10 mouse cellular contexts compared by ENCODE assay signal in the genomic region with DNA sequence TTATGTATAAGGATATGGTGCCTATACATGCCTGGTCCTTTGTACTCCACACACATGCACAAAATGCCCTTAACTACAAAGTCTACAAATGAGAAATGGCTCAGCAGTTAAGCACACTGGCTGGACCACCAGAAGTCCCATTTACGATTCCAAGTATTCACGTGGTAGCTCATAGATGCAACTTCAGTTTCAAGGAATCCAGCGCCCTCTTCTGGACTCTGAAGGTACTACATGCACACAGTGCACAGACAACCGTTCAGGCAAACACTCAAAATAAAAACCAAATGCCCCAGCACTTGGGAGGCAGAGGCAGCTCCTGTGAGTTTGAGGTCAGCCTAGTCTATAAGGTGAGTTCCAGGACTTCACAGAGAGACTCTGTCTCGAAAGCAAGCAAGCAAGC. TPM values are rescaled to one million over a fixed set of nuclear protein-coding genes. Genes with fewer than 3 reads are reported as not detected.
DNase-seq lines count a peak whose midpoint lies in the region; ATAC-seq and TF ChIP-seq lines count a peak whose summit lies in the region.
"Had no signal": no experiment of that assay in that cellular context is flagged by ENCODE, and none has a peak within 500 bp of the region (broad histone marks: within the 10 kb centered on the region; RNA-seq: fewer than 3 reads in every experiment).

No protein-coding gene starts in this region.

- ATAC-seq in granulocyte monocyte progenitor cell, adult 5-6 weeks (replicated peaks; ENCODE audit: poor library complexity, severe bottlenecking) = peak; percentile 46

- no peak overlapping the region for H3K4me3 ChIP-seq in layer of hippocampus, adult 2 months
- no peak overlapping the region for H3K4me3 ChIP-seq in CH12.LX (replicated peaks in 1 of 3; ENCODE audit: low read depth in 2 of 3, low read length in 2 of 3, poor library complexity in 1 of 3)
- H3K4me3 ChIP-seq: lung, embryonic 15.5 days had no signal

- no peak for DNase-seq in layer of hippocampus, adult 2 months (ENCODE audit: low spot score in 2 of 2)
- no peak for DNase-seq in layer of hippocampus, adult 9-10 months (ENCODE audit: low spot score)
- DNase-seq in 416B (ENCODE audit: low read depth) (peak; percentile 76), CH12.LX (ENCODE audit: extremely low read depth) (peak; percentile 39)
- no peak for DNase-seq in urinary bladder, postnatal 10 days (ENCODE audit: low spot score)
- DNase-seq in cerebellum, adult 8-10 months = no peak
- no peak for DNase-seq in urinary bladder, postnatal 25 days (ENCODE audit: low spot score)
- DNase-seq: right cerebral cortex, postnatal 14 days had no signal

- TF ChIP-seq EP300 in CH12.LX (IDR thresholded peaks at IDR 0.05; ENCODE audit: low read length) = no peak

- no peaks in the 10 kb centered on the region for H3K27me3 ChIP-seq in CH12.LX (replicated peaks)
- H3K27me3 ChIP-seq: lung, embryonic 15.5 days had no signal

- peaks cover 0 to 20% of the 10 kb centered on the region in 2 experiments for H3K36me3 ChIP-seq in CH12.LX (replicated peaks in 1 of 2; ENCODE audit: control insufficient read depth in 1 of 2, insufficient read depth in 1 of 2, low read length in 1 of 2)
- H3K36me3 ChIP-seq: lung, embryonic 15.5 days had no signal

- peak; percentile 72 for TF ChIP-seq CTCF in layer of hippocampus, adult 2 months (conservative IDR thresholded peaks at IDR 0.05)
- TF ChIP-seq CTCF in CH12.LX (conservative IDR thresholded peaks at IDR 0.05 in 1 of 2, IDR thresholded peaks at IDR 0.05 in 1 of 2; ENCODE audit: low read depth in 2 of 2, low read length in 2 of 2) = peak; percentile 63 to 77

- H3K79me2 ChIP-seq in CH12.LX (replicated peaks; ENCODE audit: control insufficient read depth, extremely low read depth, insufficient read depth, poor library complexity, severe bottlenecking) = no peaks in the 10 kb centered on the region

- no peaks in the 10 kb centered on the region for H3K9me3 ChIP-seq in CH12.LX (replicated peaks; ENCODE audit: low read length)
- H3K9me3 ChIP-seq: lung, embryonic 15.5 days had no signal

- in situ Hi-C loops in CH12.LX (cut with MboI; ENCODE audit: low pct_ligation_motif_present, low pct_unique_long_range_greater_than_20kb, low sequenced_read_pairs) = no loop called here

- H3K4me2 ChIP-seq in CH12.LX (ENCODE audit: insufficient read depth, low read depth, poor library complexity, severe bottlenecking) = no peak overlapping the region
- H3K4me2 ChIP-seq: lung, embryonic 15.5 days had no signal

- no peak for TF ChIP-seq POLR2A in CH12.LX (IDR thresholded peaks at IDR 0.05; ENCODE audit: low read depth, low read length)

- peak; percentile 46 for TF ChIP-seq RAD21 in CH12.LX (IDR thresholded peaks at IDR 0.05; ENCODE audit: low read depth, low read length)

- H3K9ac ChIP-seq in CH12.LX (ENCODE audit: insufficient read depth, low read depth) = no peak overlapping the region
- H3K9ac ChIP-seq: lung, embryonic 15.5 days had no signal

- no peak overlapping the region for H3K27ac ChIP-seq in layer of hippocampus, adult 2 months
- no peak overlapping the region for H3K27ac ChIP-seq in CH12.LX (ENCODE audit: insufficient read depth, low read depth)
- H3K27ac ChIP-seq: lung, embryonic 15.5 days had no signal

- no peaks in the 10 kb centered on the region for H3K4me1 ChIP-seq in CH12.LX (ENCODE audit: control insufficient read depth in 1 of 2, insufficient read depth in 2 of 2)
- H3K4me1 ChIP-seq: lung, embryonic 15.5 days had no signal

- dilution Hi-C loops in CH12.LX (cut with MboI; ENCODE audit: extremely low pct_ligation_motif_present, extremely low pct_unique_long_range_greater_than_20kb, low sequenced_read_pairs) = no loop called here

TF ChIP-seq in CH12.LX, 34 proteins besides CTCF, POLR2A, EP300 and RAD21:
- TF ChIP-seq HCFC1 (IDR thresholded peaks at IDR 0.05; ENCODE audit: low read depth, low read length) (no peak), SMC3 (IDR thresholded peaks at IDR 0.05; ENCODE audit: low read depth, low read length) (peak; percentile 56)

RNA-seq across cellular contexts. Expression of gene 1700001K19Rik, which starts 8.2 kb away (rescaled TPM):
- total RNA-seq in layer of hippocampus, adult 2 months (2021) = not detected
- 0.13 TPM in 1 of 2 replicates, not detected in the other for total RNA-seq in CH12.LX (2012; rRNA removed)
- total RNA-seq in CH12.LX (2014; rRNA removed) = not detected in 2 replicates
- not detected in 2 replicates for polyA plus RNA-seq in CH12.LX (2012; ENCODE audit: insufficient read length, low read depth)
- not detected in 2 replicates for total RNA-seq in granulocyte monocyte progenitor cell, adult 5-6 weeks (2014; fragmentation: Nextera tagmentation)
- not detected in 2 replicates for total RNA-seq in granulocyte monocyte progenitor cell, adult 5-6 weeks (2017)
- polyA plus RNA-seq: lung, embryonic 15.5 days had no signal

RNA-seq across cellular contexts. Expression of gene Hsp90aa1, which starts 28.3 kb away (rescaled TPM):
- total RNA-seq in layer of hippocampus, adult 2 months (2021) = 100 to 1,000 TPM; 921 to 990 TPM
- total RNA-seq in CH12.LX (2012; rRNA removed) (730 and 1,066 TPM in 2 replicates), CH12.LX (2014; rRNA removed) (1,361 and 1,740 TPM in 2 replicates)
- 2,091 and 2,158 TPM in 2 replicates for polyA plus RNA-seq in CH12.LX (2012; ENCODE audit: insufficient read length, low read depth)
- 686 and 764 TPM in 2 replicates for total RNA-seq in granulocyte monocyte progenitor cell, adult 5-6 weeks (2014; fragmentation: Nextera tagmentation)
- total RNA-seq in granulocyte monocyte progenitor cell, adult 5-6 weeks (2017) = 1,405 and 1,810 TPM in 2 replicates

Comparison
In these comparisons a context has a peak if more than half of its experiments do, and no peak if none do; other contexts are left out.
1. DNase-seq: peak in 416B (single experiment) and CH12.LX (single experiment); none in layer of hippocampus, adult 2 months (0 of 2), layer of hippocampus, adult 9-10 months (single experiment), urinary bladder, postnatal 10 days (single experiment), cerebellum, adult 8-10 months (single experiment) and urinary bladder, postnatal 25 days (single experiment).